Mouse (Mus musculus) layer of hippocampus, adult 2 months (tissue): Measurements from ENCODE around the gene Tmem248. TPM values are rescaled to one million over a fixed set of nuclear protein-coding genes. Genes with fewer than 3 reads are reported as not detected.

Experiments used
- DNase-seq, 2 experiments: peaks; one replicate each; pipeline ENCODE4 v3.0.0; 2022; ENCODE audit warnings: low spot score in 2 of 2
- H3K27ac ChIP-seq: fragments of 200-600 bp; 2 replicates; pipeline ENCODE4 v1.8.1; 2022
- H3K4me3 ChIP-seq: fragments of 200-600 bp; 2 replicates; pipeline ENCODE4 v1.8.1; 2022; ENCODE audit warnings: mild to moderate bottlenecking
- CTCF ChIP-seq: fragments of 200-600 bp; conservative IDR thresholded peaks from 2 replicates; pipeline ENCODE4 v1.8.1; 2022; ENCODE audit warnings: antibody characterized with exemption, mild to moderate bottlenecking, moderate library complexity
- total RNA-seq, 2 experiments: library from RNA; stranded (reverse); gene quantifications; 2 replicates each; pipeline ENCODE4 v1.2.3; 2021

Tmem248 gene
- total RNA-seq, 2 experiments from 2014 or later, result 39.7 to 41.4 TPM

DNA sequence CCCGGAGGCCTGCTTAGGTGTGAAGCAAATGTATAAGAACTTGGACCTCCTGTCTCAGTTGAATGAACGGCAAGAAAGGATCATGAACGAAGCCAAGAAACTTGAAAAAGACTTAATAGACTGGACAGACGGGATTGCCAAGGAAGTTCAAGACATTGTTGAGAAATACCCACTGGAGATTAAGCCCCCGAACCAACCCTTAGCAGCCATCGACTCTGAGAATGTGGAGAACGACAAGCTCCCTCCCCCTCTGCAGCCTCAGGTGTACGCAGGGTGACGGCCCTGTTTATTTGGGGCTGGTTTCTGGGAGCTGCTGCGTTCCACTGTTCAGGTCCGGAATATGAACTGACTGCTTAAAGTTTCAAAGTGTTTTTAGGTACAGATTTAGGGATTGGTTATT is 3.9 kb upstream of the Tmem248 start:
- no peak for TF ChIP-seq CTCF
- Histone ChIP-seq H3K4me3 (no peak overlapping the region), H3K27ac (no peak overlapping the region)
- DNase-seq, result no peak

GRCm38 (mm10) chr5:130217406-130217805 is 525 bp downstream of the Tmem248 start:
- H3K4me3 ChIP-seq, result no peak overlapping the region
- no peak for DNase-seq
- no peak overlapping the region for H3K27ac ChIP-seq
- TF ChIP-seq CTCF, result no peak

- TF ChIP-seq CTCF, result no peak
- no peak overlapping the region for H3K4me3 ChIP-seq
- H3K27ac ChIP-seq, result no peak overlapping the region
- DNase-seq, result no peak
These were observed 1.5 kb downstream of the Tmem248 start for GRCm38 (mm10) chr5:130218336-130218735.

GRCm38 (mm10) chr5:130221316-130221715 is 4.4 kb downstream of the Tmem248 start:
- peak overlapping the region; percentile 98 for H3K4me3 ChIP-seq
- peak overlapping the region; percentile 95 for H3K27ac ChIP-seq
- TF ChIP-seq CTCF, result no peak
- no peak for DNase-seq

DNA sequence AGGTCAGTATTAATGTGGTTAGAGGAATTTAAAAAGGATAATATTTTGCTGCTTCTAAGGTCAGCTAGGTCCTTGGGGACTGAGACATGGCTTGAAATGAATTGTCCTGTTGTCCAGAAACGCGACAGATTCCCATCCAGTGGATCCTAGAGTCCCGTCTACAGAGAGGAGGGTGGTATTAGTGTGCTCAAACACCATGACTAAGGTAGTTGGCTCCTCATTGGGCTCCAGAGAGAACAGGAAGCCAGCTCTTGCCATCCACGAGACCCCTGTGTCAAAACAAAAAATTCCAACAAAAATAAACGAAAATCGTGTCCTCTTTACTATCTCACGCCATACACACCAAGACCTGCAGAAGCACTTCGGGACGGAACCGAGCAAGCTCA is 4.9 kb downstream of the Tmem248 start:
- H3K27ac ChIP-seq, result peak overlapping the region; percentile 95
- no peak for DNase-seq
- TF ChIP-seq CTCF, result no peak
- H3K4me3 ChIP-seq, result peak overlapping the region; percentile 98

- H3K4me3 ChIP-seq, result peak overlapping the region; percentile 98
- peak; percentile 67 for TF ChIP-seq CTCF
- H3K27ac ChIP-seq, result peak overlapping the region; percentile 95
- peak; percentile 90 to 97 for DNase-seq
These were observed 5.5 kb downstream of the Tmem248 start for GRCm38 (mm10) chr5:130222146-130223004.

GRCm38 (mm10) chr5:130226790-130227189 is 9.9 kb downstream of the Tmem248 start:
- DNase-seq, result no peak
- H3K27ac ChIP-seq, result no peak overlapping the region
- no peak overlapping the region for H3K4me3 ChIP-seq
- no peak for TF ChIP-seq CTCF

GRCm38 (mm10) chr5:130228120-130228519 is 11.2 kb downstream of the Tmem248 start:
- no peak for TF ChIP-seq CTCF
- no peak overlapping the region for H3K4me3 ChIP-seq

DNA sequence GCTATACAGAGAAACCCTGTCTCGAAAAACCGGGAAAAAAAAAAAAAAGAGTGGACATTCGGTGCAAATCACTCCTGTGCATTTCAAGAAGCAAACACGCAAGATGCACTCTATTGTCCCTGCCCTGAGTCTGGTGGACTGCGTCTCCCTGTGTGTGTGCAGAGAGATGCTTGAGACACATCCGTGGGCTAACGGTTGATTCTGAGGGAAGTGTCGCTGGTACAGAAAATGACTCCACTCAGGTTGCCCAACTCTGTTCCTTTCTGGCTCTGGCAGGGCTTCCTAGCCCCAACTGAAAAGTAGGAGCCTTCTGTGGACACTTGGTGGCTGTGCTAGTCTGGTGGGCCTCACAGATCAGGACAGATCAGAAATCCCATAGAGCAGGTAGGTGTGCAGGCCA is 19.4 kb downstream of the Tmem248 start:
- no peak overlapping the region for H3K4me3 ChIP-seq
- no peak for DNase-seq

More at GRCm38 (mm10) chr5:130228120-130228519, 11.2 kb downstream of the Tmem248 start:
- no peak for DNase-seq
- no peak overlapping the region for H3K27ac ChIP-seq

GRCm38 (mm10) chr5:130239236-130239635 is 22.4 kb downstream of the Tmem248 start:
- TF ChIP-seq CTCF, result no peak
- DNase-seq, result no peak
- Histone ChIP-seq H3K27ac (no peak overlapping the region), H3K4me3 (no peak overlapping the region)

More for the DNA sequence above, 19.4 kb downstream of the Tmem248 start:
- no peak for TF ChIP-seq CTCF
- H3K27ac ChIP-seq, result no peak overlapping the region

GRCm38 (mm10) chr5:130239856-130240255 is 23.0 kb downstream of the Tmem248 start:
- no peak for DNase-seq
- no peak for TF ChIP-seq CTCF
- Histone ChIP-seq H3K27ac (no peak overlapping the region), H3K4me3 (no peak overlapping the region)

GRCm38 (mm10) chr5:130241426-130241825 is 24.5 kb downstream of the Tmem248 start:
- Histone ChIP-seq H3K4me3 (no peak overlapping the region), H3K27ac (no peak overlapping the region)
- DNase-seq, result no peak
- TF ChIP-seq CTCF, result no peak

DNA sequence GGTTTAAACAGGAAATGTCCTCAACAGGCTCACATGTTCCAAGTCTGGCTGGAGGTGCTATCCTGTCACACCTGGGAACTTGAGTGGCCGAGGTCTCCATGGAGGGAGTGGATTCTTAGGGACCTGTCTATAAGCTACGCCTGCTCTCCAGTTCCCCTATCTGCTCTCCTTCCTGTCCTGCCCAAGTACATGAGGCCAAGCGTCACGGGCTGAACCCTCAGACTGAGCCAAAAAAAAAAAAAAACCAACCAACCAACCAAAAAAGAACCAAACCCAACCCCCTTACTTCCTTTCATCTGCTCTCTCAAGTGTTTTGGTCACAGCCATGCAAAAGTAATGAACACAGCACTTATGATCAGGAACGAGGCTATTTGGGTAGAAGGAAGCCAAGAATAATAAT is 30.9 kb downstream of the Tmem248 start:
- no peak for TF ChIP-seq CTCF
- DNase-seq, result no peak
- Histone ChIP-seq H3K4me3 (no peak overlapping the region), H3K27ac (no peak overlapping the region)

DNA sequence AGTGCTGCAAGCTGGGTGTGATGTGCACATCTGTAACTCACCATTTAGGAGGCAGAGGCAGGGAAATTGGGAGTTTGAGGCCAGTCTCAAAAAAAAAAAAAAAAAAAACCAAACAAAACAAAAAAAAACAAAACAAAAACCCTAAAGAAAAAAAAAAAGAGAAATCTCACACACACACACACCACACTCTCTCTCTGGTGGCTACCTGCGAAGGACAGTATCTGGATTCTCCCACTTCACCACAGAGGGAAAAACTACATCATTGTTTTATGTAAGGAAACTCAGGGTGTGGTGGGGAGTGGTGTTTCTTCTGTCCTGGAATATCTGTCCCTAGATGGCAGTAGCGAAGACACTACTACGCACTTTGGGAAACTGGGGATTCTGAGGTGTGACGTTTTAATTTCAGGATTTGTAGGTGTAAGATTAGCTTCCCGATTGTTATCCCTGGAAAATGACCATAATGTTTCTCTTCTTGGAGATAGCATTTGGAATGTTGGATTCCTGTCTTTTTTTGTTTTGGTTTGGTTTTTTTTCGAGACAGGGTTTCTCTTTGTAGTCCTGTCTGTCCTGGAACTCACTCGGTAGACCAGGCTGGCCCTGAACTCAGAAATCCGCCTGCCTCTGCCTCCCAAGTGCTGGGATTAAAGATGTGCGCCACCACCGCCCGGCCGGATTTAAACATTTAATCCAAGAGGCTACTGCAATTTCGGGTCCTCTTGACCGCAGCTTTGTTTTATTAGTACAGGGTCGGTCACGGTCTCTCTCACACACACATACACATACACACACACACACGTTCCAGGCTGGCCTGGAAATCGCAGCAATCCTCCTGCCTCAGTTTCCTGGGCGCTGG is 37.5 kb downstream of the Tmem248 start:
- Histone ChIP-seq H3K27ac (peak overlapping the region; percentile 88), H3K4me3 (peak overlapping the region; percentile 88)
- peak in 1 of 2 experiments; percentile 36 for DNase-seq
- peak; percentile 71 for TF ChIP-seq CTCF
